Mouse (Mus musculus): ENCODE measurements at regions not wholly inside any gene's neighbourhood (a gene's known extent, or its start where the extent isn't known, plus 50 kb on each side); places are given as distances from the start of the nearest gene placed in this dataset.

GRCm38 (mm10) chr13:71874986-71875385, 88.5 kb downstream of the Irx1 start:
- DNase-seq (ENCODE audit: extremely low spot score in 1 of 2, low spot score in 1 of 2) = no peak

- no peak for DNase-seq (ENCODE audit: extremely low spot score in 1 of 2, low spot score in 1 of 2)
Measured at GRCm38 (mm10) chr13:71868763-71869162, 94.8 kb downstream of the Irx1 start.

DNA sequence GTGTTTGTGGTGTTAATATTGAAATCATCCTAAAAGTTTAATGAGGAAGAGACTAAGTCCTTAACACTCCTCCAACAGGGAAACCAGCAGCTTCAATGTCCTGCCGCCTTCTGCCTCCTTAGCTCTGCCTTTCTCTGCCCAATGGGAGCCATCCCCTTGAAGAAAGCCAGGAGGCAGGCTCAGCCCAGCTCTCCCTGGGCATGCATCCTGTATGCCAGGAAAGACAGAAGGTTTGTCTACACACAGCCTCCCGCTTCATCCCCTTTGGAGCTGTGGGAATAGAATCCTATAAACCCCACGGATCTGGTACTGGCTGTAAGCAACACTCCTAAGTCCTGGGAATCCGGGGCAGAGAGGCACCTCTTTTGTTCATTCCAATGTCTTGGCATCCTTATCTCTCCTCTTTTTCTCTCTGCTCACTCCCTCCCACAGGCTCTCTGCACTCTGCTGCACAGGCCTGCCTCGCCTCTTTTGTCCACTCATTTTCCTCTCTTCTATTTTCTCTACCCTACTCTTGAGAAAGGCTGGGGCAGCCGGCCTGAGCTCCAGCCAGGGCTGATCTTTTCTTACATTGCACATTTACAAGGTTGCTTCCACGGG, 110.0 kb downstream of the Irx1 start:
- peak in 1 of 2 experiments; percentile 11 for DNase-seq (ENCODE audit: extremely low spot score in 1 of 2, low spot score in 1 of 2)

DNA sequence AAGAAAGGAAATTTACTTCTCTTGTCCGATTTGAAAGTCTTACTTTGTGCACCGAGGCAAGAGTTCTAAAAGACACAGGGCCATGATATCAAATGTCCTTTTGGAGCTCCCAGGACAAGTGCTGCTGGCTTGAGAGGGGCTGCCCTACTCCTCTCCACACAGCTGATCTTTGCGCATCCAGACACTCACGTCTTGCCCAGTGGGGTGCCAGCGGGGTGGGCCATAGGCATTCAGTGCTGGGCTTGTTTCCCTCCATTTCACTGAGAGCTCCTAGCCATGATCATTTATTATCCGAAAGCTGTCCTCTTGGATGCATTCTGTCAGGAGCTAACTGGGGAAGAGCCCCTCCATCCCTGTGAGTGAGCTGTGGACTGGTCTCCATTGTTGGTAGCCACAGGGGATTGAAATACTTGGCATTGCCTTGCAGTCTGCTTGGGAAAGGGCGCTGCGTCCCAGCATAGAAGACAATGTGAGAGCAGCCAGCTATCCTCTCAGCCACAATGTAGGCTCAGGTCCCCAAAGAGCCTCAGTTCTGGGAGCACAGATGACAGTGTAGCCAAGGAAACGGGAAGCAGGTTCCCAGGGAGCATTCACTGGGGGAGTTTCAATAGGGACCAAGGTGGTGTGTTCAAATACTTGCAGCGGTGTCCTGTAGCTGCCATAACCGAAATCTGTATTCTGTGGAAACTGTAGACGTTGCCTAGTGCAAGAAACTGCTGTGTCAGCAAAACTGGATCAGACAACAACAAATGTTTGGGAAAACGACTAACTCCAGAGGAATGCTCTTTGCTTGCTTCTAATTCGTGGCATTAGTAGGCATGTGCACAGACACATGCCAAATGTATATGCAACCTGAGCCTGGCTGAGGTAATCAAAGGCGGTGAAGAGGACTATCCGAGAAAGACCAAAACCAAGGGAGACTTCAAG, 159.2 kb downstream of the Irx1 start:
- no peak for DNase-seq (ENCODE audit: extremely low spot score in 1 of 2, low spot score in 1 of 2)

DNA sequence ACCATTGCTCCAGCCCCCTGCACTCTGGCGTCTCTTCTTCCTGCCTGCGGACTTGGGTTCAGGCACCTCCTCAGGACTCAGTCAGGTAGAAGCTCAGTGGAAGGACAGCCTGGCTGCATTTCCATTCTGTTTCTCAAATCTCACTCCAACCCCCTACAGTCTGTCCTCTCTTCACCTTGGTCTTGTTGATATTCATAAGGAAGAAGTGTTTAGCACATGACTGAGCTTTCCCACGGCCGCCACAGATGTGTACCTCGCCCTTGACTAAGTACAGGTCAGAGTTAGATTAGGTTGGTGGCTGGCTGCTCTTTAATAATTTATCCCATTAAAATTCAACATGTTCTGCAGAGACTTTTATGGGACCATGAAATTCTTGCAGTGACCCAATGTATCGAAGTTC, 165.2 kb downstream of the Irx1 start:
- DNase-seq (ENCODE audit: extremely low spot score in 1 of 2, low spot score in 1 of 2) = no peak

GRCm38 (mm10) chr13:71784740-71785139, 178.8 kb downstream of the Irx1 start:
- DNase-seq (ENCODE audit: extremely low spot score in 1 of 2, low spot score in 1 of 2) = no peak

DNA sequence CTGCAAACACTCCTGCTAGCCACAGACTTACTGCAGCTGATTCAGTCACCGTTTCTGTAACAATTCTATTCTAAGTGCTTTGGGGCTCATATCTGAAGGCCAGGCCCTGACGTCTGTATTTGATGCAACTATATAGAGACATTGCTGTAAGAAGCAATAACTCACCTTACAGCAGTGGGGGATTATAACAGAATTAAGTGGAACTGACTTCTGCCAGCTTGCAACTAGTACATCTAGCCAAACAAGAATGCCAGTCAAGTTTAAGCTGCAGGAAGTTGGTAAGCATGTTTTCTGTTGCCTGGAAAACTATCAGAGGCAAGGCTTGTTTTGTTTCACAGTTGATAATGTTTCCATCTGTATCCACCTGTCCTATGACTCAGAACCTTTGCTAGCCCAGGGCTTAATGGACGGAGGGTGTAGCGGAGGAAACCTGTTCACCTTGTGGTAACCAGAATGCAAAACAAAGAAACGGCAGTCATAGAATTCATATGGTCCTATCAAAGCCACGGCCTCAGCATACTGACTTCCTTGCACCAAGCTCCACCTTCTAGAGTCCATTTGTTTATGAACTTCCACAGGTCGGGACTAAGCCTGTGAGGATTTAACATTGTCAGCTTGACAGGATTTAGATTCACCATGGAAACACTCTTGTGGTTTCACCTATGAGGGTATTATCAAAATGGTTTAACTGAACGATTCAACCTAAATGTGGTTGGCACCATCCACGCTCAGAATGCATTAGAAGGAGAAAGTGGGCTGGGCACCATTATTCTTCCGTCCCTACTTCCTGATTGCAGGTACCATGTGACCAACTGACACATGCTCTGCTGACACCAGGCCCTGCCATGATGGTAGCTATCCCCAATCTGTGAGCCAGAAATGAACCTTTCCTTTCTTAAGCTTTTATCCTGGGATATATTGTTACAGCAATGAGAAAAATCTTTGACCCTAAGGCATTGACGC, 216.2 kb downstream of the Irx1 start:
- DNase-seq (ENCODE audit: extremely low spot score in 1 of 2, low spot score in 1 of 2) = no peak

GRCm38 (mm10) chr13:71746534-71746933, 217.0 kb downstream of the Irx1 start:
- no peak for DNase-seq (ENCODE audit: extremely low spot score in 1 of 2, low spot score in 1 of 2)

- DNase-seq (ENCODE audit: extremely low spot score in 1 of 2, low spot score in 1 of 2) = no peak
Measured at GRCm38 (mm10) chr13:71736821-71737345, 226.6 kb downstream of the Irx1 start.

DNA sequence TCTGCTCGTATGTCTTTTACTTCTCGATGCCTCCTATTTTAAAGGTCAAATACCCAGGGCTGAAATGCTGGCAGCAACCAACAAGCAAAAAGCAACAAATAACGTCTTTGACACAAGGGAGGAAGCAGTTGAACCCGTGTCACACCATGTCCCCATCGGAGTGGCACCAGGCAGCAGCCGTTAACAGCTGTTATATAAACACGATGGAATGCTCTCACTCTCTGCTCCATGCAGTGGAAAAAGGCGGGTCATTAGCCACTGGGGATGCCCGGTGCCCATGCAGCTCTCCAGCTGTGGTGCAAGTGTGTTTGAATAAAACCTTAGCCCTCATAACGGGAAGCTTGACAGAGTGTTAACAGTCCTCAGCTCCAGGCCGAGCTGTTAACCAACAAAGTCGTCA, 229.3 kb downstream of the Irx1 start:
- DNase-seq (ENCODE audit: extremely low spot score in 1 of 2, low spot score in 1 of 2) = no peak

GRCm38 (mm10) chr13:71733360-71733759, 230.2 kb downstream of the Irx1 start:
- no peak for DNase-seq (ENCODE audit: extremely low spot score in 1 of 2, low spot score in 1 of 2)

DNA sequence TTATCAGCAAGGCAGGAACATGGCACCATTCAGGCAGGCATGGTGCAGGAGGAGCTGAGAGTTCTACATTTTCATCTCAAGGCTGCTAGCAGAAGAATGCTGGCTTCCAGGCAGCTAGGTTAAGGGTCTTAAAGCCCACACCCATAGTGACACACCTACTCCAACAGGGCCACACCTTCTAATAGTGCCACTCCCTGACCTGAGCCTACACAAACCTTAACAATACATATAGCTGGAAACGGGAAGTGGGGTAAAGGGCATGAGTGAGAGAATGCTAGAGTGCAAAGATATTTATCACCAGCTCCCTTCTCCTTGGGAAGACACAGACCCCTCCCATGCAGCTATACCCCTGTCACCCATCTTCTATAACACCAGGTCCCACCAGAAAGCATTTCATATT, 230.6 kb downstream of the Irx1 start:
- DNase-seq (ENCODE audit: extremely low spot score in 1 of 2, low spot score in 1 of 2) = no peak

DNA sequence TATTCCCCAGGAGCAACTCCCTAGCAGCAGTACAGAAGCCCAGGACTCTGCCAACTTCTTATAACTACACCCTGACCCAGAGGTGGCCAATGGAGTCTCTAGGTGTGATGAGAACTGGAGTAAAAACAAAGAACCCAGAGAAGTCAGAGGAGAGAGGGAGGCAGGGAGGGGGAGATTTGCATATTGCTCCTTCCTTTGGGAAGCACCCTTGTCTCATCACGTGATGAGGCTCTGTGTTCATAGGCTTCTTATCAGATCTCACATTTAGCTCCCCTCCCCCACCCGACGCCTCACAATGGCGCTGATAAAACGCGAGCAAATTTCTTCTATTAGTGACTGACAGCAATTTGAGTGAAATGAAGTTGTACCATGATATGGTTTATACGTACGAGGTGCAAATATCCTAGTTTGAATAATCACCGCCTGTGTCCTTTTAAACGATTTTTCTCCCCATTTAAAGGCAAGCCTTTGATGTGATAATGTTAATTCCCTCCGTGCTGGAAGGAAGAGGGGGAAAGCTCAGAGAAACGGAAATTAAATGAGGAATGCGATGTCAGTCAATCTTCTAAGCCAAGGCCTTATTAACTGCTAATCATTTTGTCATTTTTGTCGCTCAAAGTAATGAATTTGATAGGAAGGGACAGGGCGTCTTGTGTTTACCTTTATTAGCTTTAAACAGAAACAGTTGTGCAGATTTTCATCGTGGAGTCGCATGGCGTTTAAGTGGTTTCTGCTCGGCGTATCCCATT, 273.3 kb downstream of the Irx1 start:
- no peak for DNase-seq (ENCODE audit: extremely low spot score in 1 of 2, low spot score in 1 of 2)

- DNase-seq (ENCODE audit: extremely low spot score in 1 of 2, low spot score in 1 of 2) = no peak
Measured at GRCm38 (mm10) chr13:71689187-71689586, 274.3 kb downstream of the Irx1 start.

DNA sequence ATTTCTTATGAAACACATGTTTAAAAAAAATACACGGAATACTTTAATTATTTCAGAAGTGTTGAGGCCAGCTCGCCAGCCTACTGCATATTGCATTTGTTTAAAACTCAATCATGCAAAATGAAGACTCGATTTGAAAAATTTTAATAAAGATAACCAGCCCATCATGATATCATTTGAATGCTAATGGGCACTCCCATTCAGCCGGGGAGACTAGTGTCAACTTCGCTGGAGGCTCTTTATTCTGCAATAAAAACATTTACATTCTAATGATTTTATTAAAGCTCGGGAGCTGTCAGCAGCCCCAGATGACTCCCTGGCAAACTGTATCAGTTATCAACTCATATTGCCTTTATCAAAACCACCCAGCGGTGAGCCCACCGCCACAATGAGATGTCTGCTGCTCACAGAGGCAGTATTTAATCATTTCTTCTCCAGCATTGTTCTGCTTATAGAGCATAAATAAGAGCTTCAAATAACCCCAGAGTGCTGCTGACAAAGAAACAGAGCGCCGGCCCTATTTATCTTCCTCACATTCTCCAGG, 287.4 kb downstream of the Irx1 start:
- DNase-seq (ENCODE audit: extremely low spot score in 1 of 2, low spot score in 1 of 2) = no peak

DNA sequence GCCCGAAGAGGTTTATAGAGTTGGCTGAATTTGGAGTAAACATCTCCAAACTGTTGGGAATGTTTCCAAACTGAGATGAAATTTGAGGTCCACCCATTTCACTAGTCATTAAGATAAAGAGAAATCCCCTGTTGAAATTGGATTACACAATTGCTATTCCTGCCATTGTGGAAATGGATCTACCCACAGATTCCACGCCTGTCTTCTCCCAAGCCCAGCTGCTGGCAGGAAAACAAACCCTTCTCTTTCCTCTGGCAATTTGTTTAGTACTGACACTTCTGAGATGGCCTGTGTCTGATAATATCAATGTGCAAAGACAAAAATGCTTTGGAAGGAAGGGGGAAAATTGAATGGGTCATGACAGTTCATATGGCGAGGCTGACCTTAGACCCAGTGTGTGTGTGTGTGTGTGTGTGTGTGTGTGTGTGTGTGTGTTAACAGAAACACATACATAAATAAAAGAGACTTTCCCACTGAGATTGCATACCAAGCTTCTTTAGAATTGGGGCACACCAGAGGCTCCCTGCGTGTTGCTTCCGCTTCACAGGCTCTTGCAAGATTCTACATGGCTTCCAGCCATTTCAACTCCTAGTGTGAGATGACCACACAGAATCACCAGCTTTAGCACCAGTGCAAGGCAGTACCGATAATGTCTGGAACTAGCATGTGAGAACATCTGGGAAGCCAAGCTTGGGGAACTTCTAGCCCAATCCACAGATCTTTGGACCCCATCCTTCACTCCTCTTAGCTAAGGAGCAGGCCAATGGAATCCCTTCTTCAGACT, 293.4 kb downstream of the Irx1 start:
- no peak for DNase-seq (ENCODE audit: extremely low spot score in 1 of 2, low spot score in 1 of 2)

DNA sequence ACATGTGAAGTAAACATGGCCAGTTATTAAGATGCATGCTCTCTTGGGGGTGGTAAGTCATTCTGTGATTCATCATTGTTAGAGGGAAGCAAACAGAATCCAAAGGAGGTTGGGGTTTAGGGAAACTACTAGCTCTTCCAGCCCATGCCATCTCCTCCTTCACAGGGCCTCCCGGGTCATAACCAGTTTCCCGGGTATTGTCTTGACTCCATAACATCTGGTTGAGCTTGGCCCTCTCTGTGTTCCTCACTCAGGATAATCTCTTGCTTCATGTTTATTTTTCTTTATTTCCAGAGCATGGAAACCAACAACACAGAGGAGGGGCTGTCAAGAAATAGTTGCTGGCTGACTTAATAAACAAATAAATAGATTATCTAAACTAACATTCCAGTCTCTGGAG, 295.3 kb downstream of the Irx1 start:
- DNase-seq (ENCODE audit: extremely low spot score in 1 of 2, low spot score in 1 of 2) = no peak

- DNase-seq (ENCODE audit: extremely low spot score in 1 of 2, low spot score in 1 of 2) = no peak
Measured at GRCm38 (mm10) chr13:71665221-71665916, 298.2 kb downstream of the Irx1 start.
